Mouse (Mus musculus): ENCODE measurements around the gene Olfr748. TPM values are rescaled to one million over a fixed set of nuclear protein-coding genes. Genes with fewer than 3 reads are reported as not detected.
"Not testable (repeated sequence)": the region's sequence is repeated elsewhere in the genome, so short reads cannot be mapped to it uniquely, and the experiment has no call there.

Gene Olfr748
- polyA plus RNA-seq (2012; rRNA removed), result not detected in 2 replicates

- TF ChIP-seq CTCF (IDR thresholded peaks at IDR 0.05; ENCODE audit: borderline replicate concordance, insufficient read depth, low read depth, low read length) (no peak), POLR2A (IDR thresholded peaks at IDR 0.05; ENCODE audit: borderline replicate concordance, insufficient read depth, low read length) (no peak)
- H3K27ac ChIP-seq (ENCODE audit: insufficient read depth, low read length), result no peak within 1 kb of the TSS
- H3K4me3 ChIP-seq (replicated peaks; ENCODE audit: insufficient read depth, low read depth, low read length), result no peak within 1 kb of the TSS
- no peak for DNase-seq
- no peaks in the 10 kb centered on the region for H3K27me3 ChIP-seq (ENCODE audit: control insufficient read depth, insufficient read depth, low read length)
- no peaks in the 10 kb centered on the region for H3K4me1 ChIP-seq (ENCODE audit: control insufficient read depth, insufficient read depth, low read length)
- WGBS, result 63% methylated on average over 1 of the region's 1 CpGs
Observed at GRCm38 (mm10) chr14:50707073-50707472, at the start of gene Olfr748. Gene Olfr748 (plus strand): TSS chr14:50707373.

GRCm38 (mm10) chr14:50693106-50693505 lies 14.1 kb upstream of the Olfr748 start, which contains the start of gene Olfr747:
Gene Olfr747 (minus strand): TSS chr14:50693206.
- 90% methylated on average over 3 of the region's 3 CpGs for WGBS
- TF ChIP-seq POLR2A (IDR thresholded peaks at IDR 0.05; ENCODE audit: borderline replicate concordance, insufficient read depth, low read length) (no peak), CTCF (IDR thresholded peaks at IDR 0.05; ENCODE audit: borderline replicate concordance, insufficient read depth, low read depth, low read length) (no peak)

GRCm38 (mm10) chr14:50719875-50720274 lies 12.7 kb downstream of the Olfr748 start:
- H3K4me3 ChIP-seq (replicated peaks; ENCODE audit: insufficient read depth, low read depth, low read length); H3K4me1 ChIP-seq (ENCODE audit: control insufficient read depth, insufficient read depth, low read length); H3K27ac ChIP-seq (ENCODE audit: insufficient read depth, low read length); DNase-seq; H3K27me3 ChIP-seq (ENCODE audit: control insufficient read depth, insufficient read depth, low read length): not testable (repeated sequence)
- WGBS, result 92% methylated on average over 15 of the region's 15 CpGs

More at GRCm38 (mm10) chr14:50693106-50693505, 14.1 kb upstream of the Olfr748 start, which contains the start of gene Olfr747:
- DNase-seq, result no peak
- Histone ChIP-seq H3K27me3 (ENCODE audit: control insufficient read depth, insufficient read depth, low read length) (no peaks in the 10 kb centered on the region), H3K4me3 (replicated peaks; ENCODE audit: insufficient read depth, low read depth, low read length) (no peak within 1 kb of the TSS), H3K4me1 (ENCODE audit: control insufficient read depth, insufficient read depth, low read length) (no peaks in the 10 kb centered on the region), H3K27ac (ENCODE audit: insufficient read depth, low read length) (no peak within 1 kb of the TSS)

GRCm38 (mm10) chr14:50722371-50722770 lies 15.2 kb downstream of the Olfr748 start:
- not testable (repeated sequence) for H3K4me3 ChIP-seq (replicated peaks; ENCODE audit: insufficient read depth, low read depth, low read length); H3K27ac ChIP-seq (ENCODE audit: insufficient read depth, low read length); H3K4me1 ChIP-seq (ENCODE audit: control insufficient read depth, insufficient read depth, low read length); DNase-seq; H3K27me3 ChIP-seq (ENCODE audit: control insufficient read depth, insufficient read depth, low read length)
- 86% methylated on average over 3 of the region's 4 CpGs for WGBS

GRCm38 (mm10) chr14:50740334-50740733 lies 33.2 kb downstream of the Olfr748 start:
- no peak for TF ChIP-seq CTCF (IDR thresholded peaks at IDR 0.05; ENCODE audit: borderline replicate concordance, insufficient read depth, low read depth, low read length)
- TF ChIP-seq POLR2A (IDR thresholded peaks at IDR 0.05; ENCODE audit: borderline replicate concordance, insufficient read depth, low read length), result no peak
- Histone ChIP-seq H3K27ac (ENCODE audit: insufficient read depth, low read length) (no peak overlapping the region), H3K4me3 (replicated peaks; ENCODE audit: insufficient read depth, low read depth, low read length) (no peak overlapping the region), H3K27me3 (ENCODE audit: control insufficient read depth, insufficient read depth, low read length) (no peaks in the 10 kb centered on the region), H3K4me1 (ENCODE audit: control insufficient read depth, insufficient read depth, low read length) (no peaks in the 10 kb centered on the region)
- no peak for DNase-seq
- 68% methylated on average over 2 of the region's 2 CpGs for WGBS

- DNase-seq, result no peak
- WGBS, result 67% methylated on average over 2 of the region's 2 CpGs
- no peak overlapping the region for H3K4me3 ChIP-seq (replicated peaks; ENCODE audit: insufficient read depth, low read depth, low read length)
- no peaks in the 10 kb centered on the region for H3K27me3 ChIP-seq (ENCODE audit: control insufficient read depth, insufficient read depth, low read length)
- TF ChIP-seq POLR2A (IDR thresholded peaks at IDR 0.05; ENCODE audit: borderline replicate concordance, insufficient read depth, low read length) (no peak), CTCF (IDR thresholded peaks at IDR 0.05; ENCODE audit: borderline replicate concordance, insufficient read depth, low read depth, low read length) (no peak)
- no peaks in the 10 kb centered on the region for H3K4me1 ChIP-seq (ENCODE audit: control insufficient read depth, insufficient read depth, low read length)
- no peak overlapping the region for H3K27ac ChIP-seq (ENCODE audit: insufficient read depth, low read length)
Observed at GRCm38 (mm10) chr14:50741584-50741983, 34.4 kb downstream of the Olfr748 start.

GRCm38 (mm10) chr14:50744994-50745393 lies 37.8 kb downstream of the Olfr748 start, which contains the start of gene Olfr749:
Gene Olfr749 (minus strand): TSS chr14:50745094.
- DNase-seq, result no peak
- TF ChIP-seq POLR2A (IDR thresholded peaks at IDR 0.05; ENCODE audit: borderline replicate concordance, insufficient read depth, low read length) (no peak), CTCF (IDR thresholded peaks at IDR 0.05; ENCODE audit: borderline replicate concordance, insufficient read depth, low read depth, low read length) (no peak)

GRCm38 (mm10) chr14:50758416-50759085 lies 51.4 kb downstream of the Olfr748 start:
- Histone ChIP-seq H3K4me3 (replicated peaks; ENCODE audit: insufficient read depth, low read depth, low read length) (no peak overlapping the region), H3K27me3 (ENCODE audit: control insufficient read depth, insufficient read depth, low read length) (no peaks in the 10 kb centered on the region), H3K27ac (ENCODE audit: insufficient read depth, low read length) (no peak overlapping the region), H3K4me1 (ENCODE audit: control insufficient read depth, insufficient read depth, low read length) (no peaks in the 10 kb centered on the region)
- DNase-seq, result no peak
- WGBS, result 28% methylated on average over 5 of the region's 5 CpGs
- TF ChIP-seq CTCF (IDR thresholded peaks at IDR 0.05; ENCODE audit: borderline replicate concordance, insufficient read depth, low read depth, low read length) (no peak), POLR2A (IDR thresholded peaks at IDR 0.05; ENCODE audit: borderline replicate concordance, insufficient read depth, low read length) (no peak)

More at GRCm38 (mm10) chr14:50744994-50745393, 37.8 kb downstream of the Olfr748 start, which contains the start of gene Olfr749:
- H3K4me1 ChIP-seq (ENCODE audit: control insufficient read depth, insufficient read depth, low read length), result no peaks in the 10 kb centered on the region
- H3K27ac ChIP-seq (ENCODE audit: insufficient read depth, low read length), result no peak within 1 kb of the TSS
- H3K4me3 ChIP-seq (replicated peaks; ENCODE audit: insufficient read depth, low read depth, low read length), result no peak within 1 kb of the TSS
- H3K27me3 ChIP-seq (ENCODE audit: control insufficient read depth, insufficient read depth, low read length), result no peaks in the 10 kb centered on the region

Other genes with a start within 250 kb of the Olfr748 start
- not detected in 2 replicates for gene Olfr741, start 234.6 kb upstream of the Olfr748 start, polyA plus RNA-seq (2012; rRNA removed)
- not detected in 2 replicates for gene Olfr742, start 203.8 kb upstream of the Olfr748 start, polyA plus RNA-seq (2012; rRNA removed)
- gene Olfr743, start 185.5 kb upstream of the Olfr748 start, polyA plus RNA-seq (2012; rRNA removed), result not detected in 2 replicates
- gene Olfr744, start 92.5 kb upstream of the Olfr748 start, polyA plus RNA-seq (2012; rRNA removed), result not detected in 2 replicates
- gene Olfr745, start 68.0 kb upstream of the Olfr748 start, polyA plus RNA-seq (2012; rRNA removed), result not detected in 2 replicates
- not detected in 2 replicates for gene Olfr746, start 60.3 kb upstream of the Olfr748 start, polyA plus RNA-seq (2012; rRNA removed)
- not detected in 2 replicates for gene Olfr747, start 14.2 kb upstream of the Olfr748 start, polyA plus RNA-seq (2012; rRNA removed)
- not detected in 2 replicates for gene Olfr749, start 37.7 kb downstream of the Olfr748 start, polyA plus RNA-seq (2012; rRNA removed)
- 60.6 and 60.9 TPM in 2 replicates for gene Ttc5, start 78.1 kb downstream of the Olfr748 start, polyA plus RNA-seq (2012; rRNA removed)
- gene Ccnb1ip1, start 100.4 kb downstream of the Olfr748 start, polyA plus RNA-seq (2012; rRNA removed), result not detected in 2 replicates
- gene Parp2, start 100.5 kb downstream of the Olfr748 start, polyA plus RNA-seq (2012; rRNA removed), result 61.2 and 62.2 TPM in 2 replicates
- gene Tep1, start 163.2 kb downstream of the Olfr748 start, polyA plus RNA-seq (2012; rRNA removed), result 6.4 and 8.4 TPM in 2 replicates
- gene Klhl33, start 190.1 kb downstream of the Olfr748 start, polyA plus RNA-seq (2012; rRNA removed), result 34.1 and 35.4 TPM in 2 replicates
- gene Osgep, start 217.5 kb downstream of the Olfr748 start, polyA plus RNA-seq (2012; rRNA removed), result 65.1 and 70.3 TPM in 2 replicates
- gene Apex1, start 217.6 kb downstream of the Olfr748 start, polyA plus RNA-seq (2012; rRNA removed), result 48.5 and 49.7 TPM in 2 replicates
- gene Pip4p1, start 223.5 kb downstream of the Olfr748 start, polyA plus RNA-seq (2012; rRNA removed), result 204 and 212 TPM in 2 replicates
- 21.0 and 25.1 TPM in 2 replicates for gene Pnp, start 223.7 kb downstream of the Olfr748 start, polyA plus RNA-seq (2012; rRNA removed)
- gene Gm49342, start 237.1 kb downstream of the Olfr748 start, polyA plus RNA-seq (2012; rRNA removed), result 22.2 and 23.9 TPM in 2 replicates
- gene Pnp2, start 248.6 kb downstream of the Olfr748 start, polyA plus RNA-seq (2012; rRNA removed), result 0.98 and 1.0 TPM in 2 replicates